Mouse (Mus musculus) spleen, embryonic (tissue): ENCODE measurements around the gene Hmox1.

Experiments used
- CTCF ChIA-PET: fragments of 350-600 bp; sonication (Branson Sonifier 250); formaldehyde crosslinking; loops from one replicate; lab custom pipeline; 2022; lab: Charles Lee

Hmox1 gene

DNA sequence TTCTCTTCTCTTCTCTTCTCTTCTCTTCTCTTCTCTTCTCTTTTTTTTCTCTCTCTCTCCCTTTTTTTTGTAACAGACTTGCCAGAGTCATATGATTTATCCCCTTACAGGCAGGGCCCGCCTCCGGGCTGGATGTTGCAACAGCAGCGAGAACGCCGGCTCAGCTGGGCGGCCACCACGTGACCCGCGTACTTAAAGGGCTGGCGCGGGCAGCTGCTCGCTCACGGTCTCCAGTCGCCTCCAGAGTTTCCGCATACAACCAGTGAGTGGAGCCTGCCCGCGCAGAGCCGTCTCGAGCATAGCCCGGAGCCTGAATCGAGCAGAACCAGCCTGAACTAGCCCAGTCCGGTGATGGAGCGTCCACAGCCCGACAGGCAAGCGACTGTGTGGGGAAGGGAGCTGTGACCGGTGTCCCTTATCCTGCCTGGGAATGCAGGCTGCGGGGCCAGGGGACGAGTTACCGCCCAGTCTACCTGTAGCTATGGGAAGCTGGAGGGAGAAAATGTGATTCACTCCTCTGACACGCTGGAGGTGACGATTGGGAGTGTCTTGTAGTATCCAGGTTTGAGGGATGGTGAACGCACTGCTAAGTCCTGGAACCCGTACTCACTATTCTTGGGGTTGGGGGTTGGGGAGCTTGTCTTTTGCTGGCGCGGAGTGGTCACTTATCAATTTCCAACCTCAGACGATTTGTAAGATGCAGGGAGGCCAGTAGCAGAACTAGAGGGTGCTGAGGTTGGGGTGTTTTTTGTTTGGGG is at the start of gene Hmox1:
Gene Hmox1, plus strand, starts transcription at position 223 of the 758 bp plus-strand sequence.
- CTCF ChIA-PET: no interaction called here

DNA sequence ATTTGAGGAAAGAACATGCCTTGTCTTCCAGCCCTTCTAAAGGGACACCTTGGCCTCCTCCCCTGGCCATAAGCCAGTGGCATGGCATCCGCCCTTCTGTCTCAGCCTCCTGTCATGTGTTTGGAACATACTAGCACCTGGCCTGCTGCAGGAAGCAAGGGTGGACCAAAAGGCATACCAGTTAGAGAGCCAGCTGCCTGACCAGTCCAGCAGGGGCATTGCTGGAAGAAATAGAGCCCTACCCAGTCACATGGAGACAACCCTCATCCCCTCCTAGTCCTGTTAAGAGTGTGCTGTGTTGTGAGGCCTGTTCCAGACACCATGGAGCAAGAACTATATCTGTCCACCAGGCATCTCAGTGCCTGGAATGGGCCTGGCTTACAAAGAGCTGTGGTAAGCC is 47.1 kb upstream of the Hmox1 start:
- CTCF ChIA-PET: no interaction called here

DNA sequence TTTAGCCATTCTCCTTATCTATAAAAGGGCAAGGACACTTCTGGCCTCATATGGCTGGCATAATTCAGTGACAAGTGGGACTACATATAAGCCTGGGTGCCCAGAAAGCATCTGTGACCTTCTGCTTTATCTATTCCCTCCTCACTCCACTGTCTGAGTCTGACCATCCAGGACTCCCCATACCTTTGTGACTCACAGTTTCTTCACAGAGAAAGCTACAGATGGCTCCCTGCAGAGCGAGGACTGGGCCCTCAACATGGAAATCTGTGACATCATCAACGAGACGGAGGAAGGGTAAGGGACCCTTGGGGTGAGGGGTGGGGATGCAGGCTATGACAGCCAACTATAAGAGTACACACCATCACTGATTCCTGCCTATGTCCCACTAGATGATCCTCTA is 45.6 kb upstream of the Hmox1 start:
- CTCF ChIA-PET: no interaction called here

DNA sequence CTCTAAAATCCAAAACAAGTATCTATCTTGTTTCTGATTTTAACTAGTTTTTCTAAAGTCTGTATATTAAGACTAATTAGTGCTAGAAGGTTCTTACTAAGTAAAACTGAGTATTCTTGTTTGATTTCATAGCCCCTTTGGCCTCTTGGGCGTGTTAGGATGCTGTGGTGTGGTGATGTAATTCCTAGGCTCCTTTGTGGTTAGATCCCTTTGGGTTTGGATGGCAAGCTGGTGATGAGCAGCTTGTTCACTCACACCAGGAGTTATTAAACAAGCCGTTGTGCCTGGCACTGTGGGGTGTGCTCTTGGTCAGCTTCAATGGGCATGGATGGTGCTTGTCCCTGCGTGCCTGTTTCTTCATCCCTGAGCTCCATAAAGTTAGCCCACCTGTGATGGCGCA is 40.1 kb upstream of the Hmox1 start:
- CTCF ChIA-PET: no interaction called here

DNA sequence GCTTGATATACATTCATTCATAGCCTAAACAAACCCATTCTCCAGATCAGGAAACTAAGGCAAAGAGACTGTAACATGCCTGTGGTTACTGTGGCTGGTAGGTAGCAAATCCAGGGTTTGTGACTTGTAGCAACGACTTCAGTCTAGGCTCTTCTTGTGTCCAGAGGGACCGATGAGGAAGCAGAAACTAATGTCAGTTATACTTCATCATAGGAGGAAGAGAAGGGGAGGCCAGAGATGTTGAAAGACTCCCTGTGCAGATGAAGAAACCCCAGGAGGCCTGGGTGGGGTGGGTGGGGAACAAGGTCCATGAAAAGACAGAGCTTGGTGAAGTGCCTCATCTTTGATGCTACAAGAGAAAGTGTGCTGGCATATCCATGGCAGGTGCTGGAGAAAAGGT is 37.7 kb upstream of the Hmox1 start:
- CTCF ChIA-PET: no interaction called here

DNA sequence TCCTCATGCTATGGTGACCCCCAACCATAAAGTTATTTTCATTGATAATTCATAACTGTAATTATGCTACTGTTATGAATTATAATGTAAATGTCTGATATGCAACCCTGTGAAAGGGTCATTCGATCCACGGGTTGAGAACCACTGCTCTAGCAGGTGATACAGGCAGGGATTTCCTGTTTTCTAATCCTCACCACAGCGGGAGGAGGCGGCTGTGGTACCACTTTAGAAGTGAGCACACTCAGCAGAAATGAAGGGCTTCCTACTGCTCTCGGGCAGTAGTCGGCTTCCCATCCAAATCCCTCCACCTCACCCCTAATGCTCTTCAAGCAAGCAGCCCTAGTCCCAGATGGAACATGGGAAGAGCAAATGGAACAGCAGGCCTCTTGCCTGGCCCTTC is 33.4 kb upstream of the Hmox1 start:
- CTCF ChIA-PET: no interaction called here

DNA sequence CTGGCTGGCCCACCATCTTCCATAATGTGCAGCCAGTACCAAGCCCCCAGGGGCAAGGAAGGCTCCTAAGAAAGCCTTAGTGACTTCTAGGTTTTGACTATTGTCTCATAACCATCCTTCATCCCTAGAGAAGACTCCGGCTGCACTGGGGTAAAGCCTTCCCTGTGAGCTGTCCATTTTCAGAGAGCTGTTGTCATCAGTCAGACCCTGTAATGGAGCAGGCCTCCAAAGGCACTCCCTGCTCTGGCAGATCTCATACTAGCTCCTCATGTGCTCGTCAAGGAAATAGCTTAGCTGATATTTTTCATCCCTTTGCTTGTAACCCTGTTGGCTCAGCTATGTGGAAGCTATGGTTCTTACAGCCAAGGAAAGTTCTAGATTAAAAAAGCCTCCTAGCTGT is 32.6 kb upstream of the Hmox1 start:
- CTCF ChIA-PET: no interaction called here

DNA sequence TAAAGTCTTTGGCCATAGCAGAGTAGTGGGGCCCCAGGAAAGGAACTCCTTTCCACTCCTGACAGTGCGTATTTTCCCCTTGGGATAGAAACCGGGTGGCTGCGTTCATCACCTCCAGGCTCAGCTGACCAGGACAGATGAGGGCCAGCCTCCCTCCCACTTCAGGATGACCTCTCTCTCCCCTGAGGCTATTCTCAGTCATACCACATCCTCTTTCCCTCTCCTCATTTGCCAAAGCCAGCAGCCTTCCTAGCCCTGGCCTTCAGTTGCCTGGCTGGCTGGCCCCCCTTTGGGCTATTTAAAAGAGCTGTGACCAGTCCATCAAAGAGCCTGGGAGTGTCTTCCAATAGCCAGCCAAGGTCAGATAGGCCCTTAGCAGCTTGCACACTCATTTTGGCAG is 30.1 kb upstream of the Hmox1 start:
- CTCF ChIA-PET: no interaction called here

DNA sequence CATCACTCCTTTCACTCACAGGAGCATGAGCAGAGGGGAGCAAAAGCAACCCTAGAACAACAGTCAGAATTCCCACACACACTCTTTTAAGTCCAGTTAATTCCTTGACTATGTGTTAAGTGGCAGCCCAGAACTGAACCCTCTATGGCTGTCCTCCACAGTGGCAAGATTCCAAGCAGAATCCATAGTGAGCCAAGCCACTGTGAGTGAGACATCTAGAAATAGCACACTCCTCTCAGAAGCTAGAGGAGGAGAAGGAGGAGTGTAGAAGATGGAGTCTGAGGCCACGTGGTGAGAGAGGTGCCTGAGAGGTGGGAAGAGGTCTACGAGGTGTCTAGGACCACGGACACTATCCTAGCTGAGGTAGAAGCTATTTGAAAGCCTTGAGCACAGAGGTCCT is 28.6 kb upstream of the Hmox1 start:
- CTCF ChIA-PET: no interaction called here

DNA sequence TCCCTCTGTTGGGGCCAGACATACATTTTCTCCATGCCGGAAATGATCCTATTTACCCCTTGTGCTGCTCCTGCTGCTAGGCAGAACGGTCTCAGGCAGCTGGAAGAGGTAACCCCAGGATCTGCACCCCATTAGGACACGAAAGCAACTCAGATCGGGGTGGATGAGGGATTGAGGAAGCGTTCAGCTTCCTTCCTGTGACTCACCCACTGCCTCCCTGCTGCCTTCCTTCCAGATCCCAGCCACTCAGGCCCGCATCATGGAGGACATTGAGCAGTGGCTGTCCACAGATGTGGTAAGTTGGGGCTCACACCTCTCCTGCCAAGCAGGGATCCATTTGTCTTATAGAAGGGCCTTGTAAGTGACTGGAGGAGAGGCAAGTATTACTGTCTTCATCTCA is 26.1 kb upstream of the Hmox1 start:
- CTCF ChIA-PET: no interaction called here

DNA sequence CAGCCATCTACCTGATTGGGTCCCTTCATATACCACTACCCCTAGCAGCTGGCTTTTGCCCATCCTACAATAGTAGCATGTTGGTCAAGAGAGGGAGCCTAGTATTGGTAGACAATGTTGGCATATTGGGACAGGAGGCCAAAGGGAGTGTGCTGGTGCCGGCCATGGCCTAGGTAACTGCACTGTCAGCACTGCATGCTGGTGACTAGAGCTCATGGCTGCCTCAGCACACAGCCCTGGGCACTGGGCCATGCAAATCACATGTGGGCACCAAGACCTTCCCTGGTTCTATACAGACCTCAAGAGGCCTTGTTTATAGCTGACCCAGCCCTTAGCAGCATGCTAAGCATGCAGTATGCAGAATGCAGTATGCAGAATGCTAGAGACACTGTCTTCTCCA is 23.1 kb upstream of the Hmox1 start:
- CTCF ChIA-PET: no interaction called here

DNA sequence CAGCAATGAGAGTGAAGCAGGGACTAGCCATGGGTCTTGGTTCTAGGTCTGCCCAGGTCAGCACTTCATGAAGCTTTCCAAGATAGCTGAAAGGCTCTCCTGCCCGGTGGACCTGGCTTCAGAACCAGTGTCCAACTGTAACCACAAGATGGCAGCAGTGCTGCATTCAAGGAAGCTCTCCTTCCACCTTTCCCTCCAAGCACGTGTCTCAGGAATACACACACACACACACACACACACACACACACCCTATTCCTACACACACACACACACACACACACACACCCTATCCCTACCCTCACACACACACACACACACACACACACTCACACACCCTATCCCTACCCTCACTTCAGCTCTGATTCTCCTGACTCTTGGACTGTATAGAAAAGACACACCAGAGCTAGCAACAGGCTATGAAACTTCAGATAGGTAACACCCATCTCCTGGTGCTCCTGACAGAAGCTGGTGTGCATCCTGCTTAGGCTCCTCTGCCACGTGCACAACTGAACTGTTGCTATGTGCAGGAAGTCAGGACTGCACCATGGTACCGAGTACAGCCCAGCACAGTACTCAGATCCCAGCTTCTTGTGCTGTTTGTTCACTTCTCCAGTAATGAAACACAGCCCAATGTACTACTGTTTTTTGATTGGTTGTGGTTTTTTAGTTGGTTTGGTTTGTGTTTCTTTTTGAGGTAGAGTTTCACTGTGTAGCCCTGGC is 21.6 kb upstream of the Hmox1 start:
- CTCF ChIA-PET: interaction anchor here (0.5 to 1.4 kb wide), 5 partner anchors 29 to 507 kb away, joined by 3 to 6 read pairs (median 4); no protein-coding TSS in a partner anchor

DNA sequence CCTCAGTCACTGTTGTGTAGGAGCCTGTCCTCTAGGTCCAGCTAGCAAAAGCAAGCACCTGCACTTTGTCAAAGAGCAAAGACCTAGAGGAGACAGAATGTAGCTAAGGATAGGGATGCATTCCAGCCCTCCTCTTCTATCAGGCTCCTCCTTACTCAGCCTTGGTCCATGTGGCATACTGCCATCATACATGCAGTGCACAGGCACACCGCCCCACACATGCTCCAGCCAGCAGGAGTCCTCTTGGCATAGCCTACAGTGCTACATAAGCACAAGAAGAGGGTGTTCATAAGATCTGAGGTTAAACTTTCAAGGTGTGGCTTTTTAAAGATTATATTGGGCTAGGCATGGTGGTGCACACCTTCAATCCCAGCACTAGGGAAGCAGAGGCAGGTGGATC is 18.5 kb upstream of the Hmox1 start:
- CTCF ChIA-PET: no interaction called here

DNA sequence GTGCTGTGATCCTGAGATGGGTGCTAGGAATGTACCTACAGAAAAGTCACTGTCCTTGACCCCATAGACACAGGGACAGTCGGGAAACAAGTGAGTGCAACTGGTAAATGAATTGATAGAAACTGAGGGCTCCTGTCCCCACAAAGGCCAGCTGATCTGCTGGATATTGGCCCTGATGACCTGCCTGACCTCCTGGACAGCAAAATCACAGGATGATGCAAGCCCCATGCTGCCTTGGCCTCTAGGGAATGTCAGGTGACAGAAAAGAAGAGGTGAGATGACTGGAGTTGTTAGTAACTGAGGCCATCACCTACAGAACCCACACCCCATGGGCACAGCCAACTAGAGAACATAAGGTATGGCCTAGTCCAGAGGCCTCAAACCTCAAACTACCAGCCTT is 15.2 kb upstream of the Hmox1 start:
- CTCF ChIA-PET: interaction anchor here (1.4 kb wide), 1 partner anchor 141 kb away, joined by 3 read pairs; no protein-coding TSS in a partner anchor

DNA sequence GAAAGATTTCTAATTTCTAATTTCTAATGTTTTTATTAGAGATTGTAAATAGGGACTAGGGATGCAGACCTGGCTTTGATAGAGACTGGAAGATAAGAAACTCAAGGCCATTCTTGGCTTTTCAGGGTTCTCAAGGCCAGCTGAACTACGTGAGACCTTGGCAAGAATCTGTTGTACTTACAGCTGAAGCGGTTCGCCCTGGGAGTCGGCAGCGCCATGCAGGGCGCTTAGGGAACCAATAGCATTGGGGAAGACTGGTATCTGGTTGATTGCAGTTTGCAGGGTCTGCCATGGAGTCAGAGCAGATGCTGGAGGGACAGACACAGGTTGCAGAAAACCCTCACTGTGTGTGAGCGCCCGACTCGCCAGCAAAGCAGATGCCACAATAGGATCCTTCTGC is 14.6 kb upstream of the Hmox1 start:
- CTCF ChIA-PET: no interaction called here

DNA sequence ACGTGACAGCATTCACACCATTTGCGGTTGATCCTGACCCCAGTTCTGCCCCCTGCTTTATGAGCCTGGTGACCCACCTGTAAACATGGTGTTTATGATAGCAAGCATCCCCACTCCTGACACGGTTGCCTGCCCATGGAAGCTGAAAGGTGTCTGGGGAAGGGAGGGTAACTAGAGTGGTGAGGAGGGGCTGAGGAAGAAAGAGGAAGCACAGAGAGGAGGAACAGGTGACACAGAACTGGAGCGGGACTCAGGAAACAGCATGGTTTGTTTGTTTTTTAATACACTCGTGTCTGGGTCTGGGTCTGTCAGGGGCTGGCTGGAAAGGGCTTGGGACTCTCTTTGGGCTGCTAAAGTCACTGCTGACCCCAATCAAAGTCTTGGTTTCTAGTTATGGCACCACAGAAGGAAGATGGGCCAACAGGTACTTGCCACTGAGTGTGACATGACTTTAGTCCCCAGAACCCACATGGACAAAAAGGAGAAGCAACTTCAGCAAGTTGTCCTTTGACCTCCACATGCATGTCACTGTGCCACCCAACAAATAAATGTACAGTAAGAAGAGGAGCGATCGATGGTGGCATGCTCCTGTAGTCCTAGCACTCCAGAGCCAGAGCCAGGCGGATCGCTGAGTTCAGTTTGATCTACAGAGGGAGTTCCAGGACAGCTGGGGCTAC is 11.9 kb upstream of the Hmox1 start:
- CTCF ChIA-PET: interaction anchor here (0.7 kb wide), 1 partner anchor 9 kb away, joined by 3 read pairs; no protein-coding TSS in a partner anchor

DNA sequence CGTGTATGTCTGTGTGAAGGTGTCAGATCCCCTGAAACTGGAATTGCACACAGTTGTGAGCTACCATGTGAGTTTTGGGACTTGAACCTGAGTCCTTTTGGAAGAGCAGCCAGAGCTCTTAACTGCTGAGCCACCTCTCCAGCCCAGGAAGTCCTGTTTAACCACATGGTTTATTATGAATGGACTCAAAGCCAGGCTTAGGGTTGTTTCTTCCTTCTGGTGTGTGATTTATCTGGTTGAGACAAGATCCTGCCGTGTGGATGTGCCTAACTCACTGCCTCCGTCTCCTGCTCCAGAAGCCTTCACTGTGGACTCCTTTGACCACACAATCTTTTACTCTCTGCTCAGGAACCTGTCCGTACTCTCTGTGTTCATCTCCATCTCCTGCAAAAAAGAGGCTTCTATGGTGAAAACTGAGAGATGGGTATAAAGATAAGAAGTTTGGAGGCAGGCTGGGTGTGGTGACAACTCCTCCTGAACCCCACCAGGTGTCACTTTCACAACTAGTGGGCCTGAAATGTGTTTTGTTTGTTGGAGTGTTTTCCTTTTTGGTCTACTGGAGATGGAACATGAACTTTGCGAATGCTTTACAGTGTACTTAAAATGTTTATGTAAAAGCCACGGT is 11.1 kb upstream of the Hmox1 start:
- CTCF ChIA-PET: interaction anchor here (0.7 kb wide), 1 partner anchor 9 kb away, joined by 3 read pairs; no protein-coding TSS in a partner anchor

DNA sequence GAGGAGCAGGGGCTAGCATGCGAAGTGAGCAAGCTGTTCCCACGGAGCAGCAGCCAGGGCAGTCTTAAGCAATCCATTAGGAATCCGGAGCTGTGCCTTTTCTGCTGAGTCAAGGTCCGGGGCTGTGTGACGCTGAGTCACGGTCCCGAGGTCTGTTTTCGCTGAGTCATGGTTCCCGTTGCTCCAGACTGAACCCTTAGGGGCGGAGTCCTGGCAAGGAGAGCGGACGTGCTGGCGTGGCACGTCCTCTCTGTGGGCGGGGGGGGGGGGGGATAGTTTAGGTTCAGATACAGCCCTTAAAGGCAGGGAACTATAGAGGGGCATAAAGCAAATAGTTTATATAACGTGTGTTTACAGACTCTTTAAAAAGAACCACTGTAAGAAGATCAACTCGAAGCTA is 9.6 kb upstream of the Hmox1 start:
- CTCF ChIA-PET: no interaction called here

DNA sequence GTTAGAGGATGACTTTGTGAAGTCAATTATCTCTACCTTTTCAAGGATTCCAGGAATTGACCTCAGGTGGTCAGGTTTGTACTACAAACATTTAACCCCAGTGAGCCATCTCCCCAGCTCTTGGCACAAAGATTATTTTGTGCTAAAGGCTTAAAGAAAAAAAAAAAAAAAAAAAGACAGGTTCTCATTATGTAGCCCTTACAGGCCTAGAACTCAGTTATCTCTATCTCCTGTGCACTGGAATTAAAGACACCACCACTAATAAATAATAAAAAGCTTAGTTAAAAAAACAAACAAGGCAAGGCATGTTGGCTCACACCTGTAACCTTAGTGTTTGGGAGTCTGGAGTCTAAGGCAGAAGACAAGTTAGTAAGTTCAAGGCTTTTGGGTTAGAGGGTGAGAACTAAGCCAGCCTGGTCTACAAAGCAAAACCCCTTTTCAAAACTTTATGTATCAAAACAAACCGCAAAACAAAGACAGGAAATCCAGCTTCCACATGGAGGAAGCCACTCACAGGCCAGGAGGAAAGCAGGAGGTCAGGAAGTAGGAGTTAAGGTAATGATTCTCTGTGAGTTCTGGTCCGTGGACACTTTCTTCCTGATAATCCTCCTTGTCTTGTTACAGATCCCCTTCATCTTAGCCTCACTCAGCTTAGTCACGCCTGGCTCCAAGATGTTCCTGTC is 8.9 kb upstream of the Hmox1 start:
- CTCF ChIA-PET: no interaction called here

DNA sequence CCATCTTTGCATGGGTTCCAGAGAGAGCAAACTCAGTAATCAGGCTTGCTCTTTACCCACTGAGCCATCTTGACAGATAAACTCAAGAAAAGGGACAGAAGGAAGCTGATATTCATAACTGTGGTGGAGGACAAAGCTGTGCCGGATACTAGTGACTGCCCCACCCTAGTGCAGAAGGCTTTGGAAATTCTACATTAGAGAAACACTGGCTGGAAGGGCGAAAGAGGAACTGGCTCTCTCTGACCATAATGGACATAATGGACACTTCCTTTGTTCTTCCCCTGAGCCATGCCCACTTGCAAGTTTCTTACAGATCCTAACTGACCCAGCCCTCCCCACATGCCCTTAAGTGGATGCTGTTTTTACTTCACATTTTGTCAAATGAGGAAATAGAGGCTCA is 7.4 kb upstream of the Hmox1 start:
- CTCF ChIA-PET: no interaction called here

DNA sequence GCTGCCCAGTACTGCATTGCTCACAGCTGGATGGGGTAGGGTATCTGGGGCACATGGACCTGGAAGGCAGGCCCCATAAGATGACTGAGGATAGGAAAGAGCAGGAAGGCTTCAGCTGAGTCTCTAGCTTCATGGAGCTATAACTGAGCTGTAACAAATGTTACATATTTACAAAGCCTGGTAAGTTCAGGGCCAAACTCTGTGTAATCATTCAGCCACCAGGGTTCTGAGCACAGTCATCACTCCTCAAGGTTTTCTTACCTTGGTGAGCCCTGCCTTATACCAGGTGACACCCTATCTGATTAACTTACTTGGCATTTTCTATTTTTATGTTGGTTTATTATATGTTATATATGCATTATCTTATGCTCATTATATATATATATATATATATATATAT is 6.3 kb upstream of the Hmox1 start:
- CTCF ChIA-PET: no interaction called here
